Mouse (Mus musculus) forebrain, embryonic 10.5 days (tissue): ENCODE data around the gene Ier5. TPM values are rescaled to one million over a fixed set of nuclear protein-coding genes. Genes with fewer than 3 reads are reported as not detected.
A peak's percentile ranks its signal among the peaks of the same experiment; 100 is the strongest.

ENCODE experiments used
- DNase-seq: peaks from one replicate; pipeline ENCODE4 v3.0.0-alpha.2; 2017; ENCODE audit warnings: low spot score; ENCODE audit errors: extremely low spot score
- H3K27ac ChIP-seq: fragments of 300-500 bp; sonication (generic); 2 replicates; pipeline ENCODE4 v1.5.1; 2016; ENCODE audit warnings: mild to moderate bottlenecking
- H3K27me3 ChIP-seq: fragments of 300-500 bp; sonication (generic); 2 replicates; pipeline ENCODE4 v1.6.1; 2016; ENCODE audit warnings: mild to moderate bottlenecking; ENCODE audit not compliant: poor library complexity, severe bottlenecking
- H3K36me3 ChIP-seq: fragments of 300-500 bp; sonication (generic); replicated peaks from 2 replicates; pipeline ENCODE4 v1.6.1; 2016; ENCODE audit warnings: mild to moderate bottlenecking, moderate library complexity
- H3K4me1 ChIP-seq: fragments of 300-500 bp; sonication (generic); 2 replicates; pipeline ENCODE4 v1.6.1; 2016
- H3K4me3 ChIP-seq: fragments of 300-500 bp; sonication (generic); 2 replicates; pipeline ENCODE4 v1.5.1; 2016; ENCODE audit warnings: mild to moderate bottlenecking, moderate library complexity
- H3K9me3 ChIP-seq: fragments of 300-500 bp; sonication (generic); 2 replicates; pipeline ENCODE4 v1.6.1; 2016; ENCODE audit warnings: mild to moderate bottlenecking, moderate library complexity
- WGBS: fragments of 180-500 bp; shearing (Covaris S2); methylation state at CpG from one replicate; pipeline ENCODE4 v1.1.7; 2016; 5-methylcytosine and 5-hydroxymethylcytosine counted together
- polyA plus RNA-seq: library from polyadenylated mRNA; unstranded; fragments of >200 nt; fragmentation: Nextera tagmentation; extraction: Ambion mirVana; gene quantifications from 2 replicates; pipeline ENCODE4 v1.2.1, GENCODE M21; 2016

Ier5 gene
- polyA plus RNA-seq, 1 experiment from 2014 or later, result 4.1 TPM

DNA sequence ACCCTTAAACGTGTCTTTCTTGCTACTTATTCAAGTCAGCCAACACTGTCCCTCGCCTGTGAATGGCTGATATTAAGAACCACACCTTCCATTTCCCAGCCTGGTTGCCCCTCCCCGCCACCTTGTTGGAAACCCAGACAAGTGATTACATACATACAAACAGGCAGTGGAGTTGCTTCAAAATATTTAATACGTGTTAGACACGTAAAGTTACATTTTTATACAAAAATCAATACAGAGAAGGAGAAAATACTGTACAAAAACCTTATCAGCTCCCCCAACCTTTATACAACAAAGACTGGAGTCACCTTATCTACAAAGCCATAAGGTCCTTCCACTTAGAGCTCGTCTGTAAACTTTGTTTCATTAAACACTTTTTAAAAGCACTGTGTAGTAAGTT is 2.1 kb downstream of the Ier5 start:
- H3K27ac ChIP-seq, result peak overlapping the region; percentile 98
- no peak for DNase-seq
- WGBS, result 38% methylated on average over 6 of the region's 6 CpGs
- peaks cover 51% of the 10 kb centered on the region for H3K4me1 ChIP-seq
- no peaks in the 10 kb centered on the region for H3K9me3 ChIP-seq
- H3K36me3 ChIP-seq, result peaks cover 19% of the 10 kb centered on the region
- peaks cover 10% of the 10 kb centered on the region; the same call in 1 of the 2 replicates for H3K27me3 ChIP-seq
- H3K4me3 ChIP-seq, result peak overlapping the region; percentile 79

DNA sequence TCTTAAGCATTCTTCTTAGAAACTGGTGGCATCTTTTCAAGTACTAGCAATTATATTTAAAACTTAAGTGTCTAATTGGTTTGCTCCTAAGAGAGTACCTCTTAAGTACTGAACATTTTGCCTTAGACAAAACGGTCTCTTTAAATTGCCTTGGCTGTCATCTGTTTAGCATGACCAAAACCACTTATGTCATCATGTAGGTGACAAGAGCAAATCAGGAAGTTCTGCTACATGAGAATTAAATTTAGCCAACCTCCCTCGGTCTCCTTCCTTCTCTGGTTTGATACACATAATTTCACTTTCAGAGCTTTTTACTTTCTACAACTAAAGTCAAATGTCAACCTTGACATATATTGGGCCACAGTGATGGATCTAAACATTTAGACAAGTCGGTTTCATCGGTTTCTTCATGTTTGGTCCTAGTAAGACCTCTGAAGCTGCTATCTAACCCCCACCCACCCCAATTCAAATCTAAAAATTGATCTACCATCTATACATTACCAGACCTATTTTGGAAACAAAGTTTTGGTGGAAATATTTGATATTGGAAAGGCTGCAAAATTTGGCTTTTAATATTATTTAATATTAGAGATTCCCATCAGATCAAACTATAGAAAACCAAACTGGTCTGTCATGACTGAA is 2.7 kb downstream of the Ier5 start:
- H3K9me3 ChIP-seq, result no peaks in the 10 kb centered on the region
- 90% methylated on average over 4 of the region's 4 CpGs for WGBS
- H3K4me3 ChIP-seq, result peak overlapping the region; percentile 79
- peaks cover 58% of the 10 kb centered on the region for H3K4me1 ChIP-seq
- no peak for DNase-seq
- H3K27me3 ChIP-seq, result peaks cover 15% of the 10 kb centered on the region; the same call in 1 of the 2 replicates
- no peak overlapping the region for H3K27ac ChIP-seq
- H3K36me3 ChIP-seq, result peaks cover 19% of the 10 kb centered on the region

DNA sequence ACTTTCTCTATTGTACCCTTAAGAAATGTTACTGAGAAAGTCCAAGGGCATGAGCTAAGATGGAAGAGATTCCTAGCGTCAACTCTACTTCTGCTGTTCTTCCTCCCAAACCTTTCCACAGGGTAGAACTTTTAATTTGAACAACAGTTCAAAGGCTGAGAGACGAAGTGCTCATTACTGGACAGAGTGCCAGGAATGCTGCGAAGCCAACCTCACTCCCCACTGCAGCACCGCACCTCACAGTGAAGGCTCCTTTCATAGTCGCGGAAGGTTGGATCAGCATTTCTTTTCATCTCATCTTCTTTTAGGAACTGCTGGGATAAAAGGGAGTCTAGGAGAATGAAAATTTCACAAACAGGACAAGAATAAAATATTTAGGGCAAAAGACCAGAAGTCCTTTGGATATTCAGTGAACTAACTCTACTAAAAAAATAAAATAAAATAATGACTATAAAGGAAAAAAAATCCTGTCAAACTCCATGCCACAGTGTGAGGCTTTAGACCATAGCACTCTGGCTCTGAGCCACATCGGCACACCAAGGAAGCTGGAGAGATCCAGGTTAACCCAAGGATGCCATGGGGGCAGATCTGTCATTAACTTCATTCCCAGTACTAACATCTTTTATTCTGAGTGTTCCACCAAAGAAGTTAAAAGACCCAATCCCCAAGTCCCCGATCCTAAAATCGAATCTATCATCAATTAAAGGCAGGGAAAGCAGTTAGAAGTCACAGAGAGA is 5.3 kb downstream of the Ier5 start:
- no peaks in the 10 kb centered on the region for H3K9me3 ChIP-seq
- peaks cover 19% of the 10 kb centered on the region for H3K36me3 ChIP-seq
- no peak overlapping the region for H3K4me3 ChIP-seq
- no peak for DNase-seq
- no peak overlapping the region for H3K27ac ChIP-seq
- peaks cover 61% of the 10 kb centered on the region for H3K4me1 ChIP-seq
- H3K27me3 ChIP-seq, result peaks cover 19% of the 10 kb centered on the region; the same call in 1 of the 2 replicates
- whole genome bisulfite sequencing, result 50% methylated on average over 9 of the region's 9 CpGs

DNA sequence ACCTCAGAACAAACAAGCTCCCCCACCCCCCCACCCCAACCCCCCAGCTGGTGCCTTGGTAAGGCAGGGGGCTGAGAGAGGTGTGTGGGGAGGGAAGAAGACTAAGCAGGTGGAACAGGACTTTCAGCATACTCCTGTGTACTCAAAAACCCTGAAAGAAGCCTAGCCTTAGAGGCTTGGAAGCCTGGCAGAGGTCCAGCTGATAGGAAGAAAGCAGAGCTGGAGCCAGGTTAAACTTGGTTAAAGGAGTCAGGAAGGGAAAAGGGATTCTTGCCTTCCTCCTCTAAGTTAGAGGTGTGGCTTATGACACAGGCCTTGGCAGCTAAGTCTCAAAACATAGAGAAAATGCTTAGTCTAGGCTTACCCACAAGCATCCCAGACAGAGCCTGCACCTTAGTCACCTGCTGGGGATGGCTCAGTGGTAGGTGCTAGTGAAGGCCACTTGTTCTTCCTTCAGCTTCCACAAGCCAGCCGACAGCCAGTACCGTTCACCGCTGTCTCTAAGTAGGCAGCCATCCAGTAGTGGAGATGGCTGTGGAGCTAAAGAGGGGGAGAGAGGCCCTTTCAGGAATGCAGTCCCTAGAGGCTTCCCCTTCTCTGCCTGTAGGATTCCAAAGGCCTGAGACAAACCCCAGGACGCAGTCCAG is 6.2 kb downstream of the Ier5 start:
- DNase-seq, result no peak
- peaks cover 65% of the 10 kb centered on the region for H3K4me1 ChIP-seq
- 42% methylated on average over 4 of the region's 4 CpGs for WGBS
- peaks cover 26% of the 10 kb centered on the region; the same call in 1 of the 2 replicates for H3K27me3 ChIP-seq
- peak overlapping the region; percentile 81 for H3K27ac ChIP-seq
- H3K9me3 ChIP-seq, result no peaks in the 10 kb centered on the region
- no peak overlapping the region for H3K4me3 ChIP-seq
- peaks cover 19% of the 10 kb centered on the region for H3K36me3 ChIP-seq

DNA sequence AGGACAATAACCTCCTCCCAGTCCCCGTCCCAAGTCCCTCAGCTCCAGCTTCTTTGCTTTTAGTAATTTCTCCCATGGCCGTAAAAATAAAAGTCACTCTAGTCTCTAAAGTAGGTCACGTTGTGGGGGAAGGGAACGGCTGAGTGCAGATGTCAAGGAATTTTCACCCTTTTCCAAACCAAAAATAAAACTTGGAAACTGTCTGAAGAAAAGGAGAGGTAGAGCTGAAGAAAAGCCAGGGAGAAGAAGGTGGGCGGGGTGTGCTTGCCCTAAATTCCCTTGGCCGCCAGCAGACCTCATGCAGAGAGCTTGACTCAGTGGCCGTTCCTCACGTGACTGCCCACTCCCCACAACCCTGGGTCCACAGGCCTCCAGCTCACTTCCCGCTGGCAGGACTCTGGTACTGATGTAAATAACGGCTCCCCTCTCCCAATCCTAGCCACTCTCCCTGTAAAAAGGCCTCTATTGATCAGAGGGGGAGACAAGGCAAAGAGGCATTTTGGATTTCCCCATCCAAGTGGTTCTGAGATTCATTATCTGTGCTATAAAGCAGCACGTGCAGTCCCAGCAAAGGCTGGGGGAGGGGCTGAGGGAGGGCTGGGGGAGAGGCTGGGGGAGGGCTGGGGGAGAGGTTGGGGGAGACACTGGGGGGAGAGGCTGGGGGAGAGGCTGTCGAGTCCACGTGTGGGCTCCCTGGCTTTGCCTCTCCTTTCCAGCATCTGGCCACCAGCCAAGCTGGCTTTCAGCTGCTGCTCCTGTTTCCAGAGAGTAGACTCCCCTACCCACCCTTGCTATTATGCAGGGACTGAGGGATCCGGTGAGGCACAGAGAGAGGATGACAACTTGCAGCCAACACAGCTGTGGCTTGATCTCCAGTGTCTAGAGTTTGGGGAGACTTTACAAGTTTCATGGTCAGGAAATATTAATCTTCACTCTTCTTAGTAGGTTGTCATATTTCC is 7.3 kb downstream of the Ier5 start:
- Histone ChIP-seq H3K27ac (peak overlapping the region; percentile 81), H3K4me1 (peaks cover 64% of the 10 kb centered on the region), H3K27me3 (peaks cover 37% of the 10 kb centered on the region), H3K4me3 (no peak overlapping the region; the same call in 1 of the 2 replicates), H3K36me3 (peaks cover 19% of the 10 kb centered on the region), H3K9me3 (no peaks in the 10 kb centered on the region)
- no peak for DNase-seq
- 31% methylated on average over 14 of the region's 14 CpGs for WGBS

DNA sequence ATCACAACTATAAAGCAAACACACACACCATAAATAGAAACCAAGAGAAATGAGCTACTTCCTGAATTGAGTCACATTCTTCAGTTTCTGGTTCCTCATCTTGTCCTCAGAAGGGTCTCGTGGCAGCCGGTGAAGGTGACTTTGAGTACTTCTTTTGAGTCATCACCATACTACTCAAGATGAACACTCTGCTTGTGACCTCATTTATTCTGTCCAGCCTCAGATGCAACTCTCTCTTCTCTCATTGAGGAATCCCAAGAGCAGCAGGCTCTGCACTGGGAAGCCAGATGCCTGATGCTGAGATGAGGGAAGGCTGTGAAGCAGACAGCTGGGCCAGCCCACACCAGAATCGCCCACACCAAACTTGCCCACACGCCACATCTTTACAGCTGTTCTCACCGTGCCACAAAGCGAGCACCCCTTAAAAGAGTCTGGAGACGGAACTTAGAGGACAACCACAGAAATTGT is 8.0 kb downstream of the Ier5 start:
- DNase-seq, result no peak
- Histone ChIP-seq H3K27ac (peak overlapping the region; percentile 81), H3K9me3 (no peaks in the 10 kb centered on the region), H3K4me1 (peaks cover 64% of the 10 kb centered on the region), H3K27me3 (peaks cover 43% of the 10 kb centered on the region), H3K36me3 (peaks cover 15% of the 10 kb centered on the region), H3K4me3 (no peak overlapping the region)
- WGBS, result 85% methylated on average over 7 of the region's 7 CpGs

DNA sequence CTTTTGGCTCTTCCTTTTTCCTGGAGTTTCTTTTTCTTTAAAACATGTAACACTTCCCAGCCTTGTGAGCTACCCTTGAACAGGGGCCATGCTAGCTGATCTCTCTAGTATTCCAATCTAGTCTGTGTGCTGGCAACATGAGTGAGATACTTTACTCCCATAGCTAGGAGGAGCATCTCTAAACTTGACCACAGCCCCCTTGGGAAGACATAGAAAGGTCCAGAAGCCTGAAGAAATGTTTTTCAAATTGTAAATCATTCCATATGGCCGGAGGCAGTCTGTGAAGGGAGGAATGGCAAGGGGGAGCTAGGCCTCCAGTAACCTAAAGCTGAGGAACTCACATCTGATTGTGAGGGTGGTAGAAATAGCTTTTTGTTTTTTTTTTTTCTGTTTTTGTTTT is 8.7 kb downstream of the Ier5 start:
- peaks cover 64% of the 10 kb centered on the region for H3K4me1 ChIP-seq

DNA sequence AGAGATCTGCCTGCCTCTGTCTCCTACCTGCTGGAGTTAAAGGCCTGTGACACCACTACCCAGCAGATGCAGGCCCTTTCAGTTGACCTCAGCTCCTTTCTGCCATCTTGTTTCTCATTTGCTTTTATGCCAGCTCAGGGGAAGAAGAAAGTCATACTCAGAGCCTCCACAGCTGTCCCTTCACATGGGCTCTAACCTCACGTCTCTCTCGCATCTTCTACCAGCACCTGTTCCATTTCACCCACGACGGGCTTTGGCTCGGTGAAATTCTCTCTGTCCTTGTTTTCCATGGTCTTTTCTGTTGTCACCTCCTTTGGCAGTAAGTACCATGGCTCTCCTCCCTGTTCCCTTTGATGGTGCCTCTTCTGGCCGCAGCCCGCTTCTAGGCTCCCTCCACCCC is 9.1 kb downstream of the Ier5 start:
- H3K9me3 ChIP-seq, result no peaks in the 10 kb centered on the region
- peaks cover 5% of the 10 kb centered on the region for H3K36me3 ChIP-seq
- no peak for DNase-seq
- H3K27me3 ChIP-seq, result peaks cover 53% of the 10 kb centered on the region
- peaks cover 67% of the 10 kb centered on the region for H3K4me1 ChIP-seq
- no peak overlapping the region for H3K4me3 ChIP-seq
- no peak overlapping the region for H3K27ac ChIP-seq
- WGBS, result 93% methylated on average over 7 of the region's 7 CpGs

More for the DNA sequence above, 8.7 kb downstream of the Ier5 start:
- WGBS, result 85% methylated on average over 1 of the region's 1 CpGs
- DNase-seq, result no peak
- Histone ChIP-seq H3K27ac (no peak overlapping the region), H3K27me3 (peaks cover 48% of the 10 kb centered on the region), H3K9me3 (no peaks in the 10 kb centered on the region), H3K36me3 (peaks cover 10% of the 10 kb centered on the region), H3K4me3 (no peak overlapping the region)

DNA sequence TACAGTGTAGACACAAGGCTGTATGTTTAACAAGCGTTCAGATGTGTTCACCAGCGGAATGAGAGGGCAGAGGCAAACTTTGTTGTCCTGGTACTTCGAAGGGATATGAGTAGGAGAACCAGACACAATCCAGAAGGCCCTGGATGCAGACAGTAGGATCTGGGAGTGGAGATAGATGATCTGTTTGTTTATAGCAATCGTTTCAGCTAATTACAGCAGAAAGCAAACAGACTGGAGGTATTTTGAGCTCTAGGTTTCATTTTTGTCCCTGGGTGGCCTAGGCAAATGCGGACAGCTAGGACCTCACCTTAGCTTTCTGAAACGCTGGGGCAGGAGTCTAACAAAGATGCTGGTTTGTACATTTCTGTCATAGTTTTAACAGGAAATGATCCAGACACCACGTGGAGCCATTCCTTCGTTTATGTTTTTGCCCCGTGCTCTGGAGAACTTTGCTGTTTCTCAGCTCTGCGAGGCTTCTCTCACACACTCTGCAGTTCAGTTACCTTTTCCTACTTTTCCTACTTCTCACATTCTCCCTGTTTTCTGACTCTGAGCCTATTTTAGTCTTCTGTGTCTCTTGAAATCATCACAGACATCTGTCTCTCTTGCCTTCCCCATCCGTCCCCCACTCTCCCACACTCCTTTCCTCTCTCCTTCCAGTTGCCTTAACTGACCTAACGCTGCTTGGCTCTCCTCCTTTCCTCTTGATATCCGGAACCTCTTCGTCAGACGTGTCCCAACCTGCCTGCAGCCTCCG is 10.4 kb downstream of the Ier5 start:
- H3K27ac ChIP-seq, result peak overlapping the region; percentile 25; the same call in 1 of the 2 replicates
- no peak for DNase-seq
- no peaks in the 10 kb centered on the region for H3K9me3 ChIP-seq
- peaks cover 74% of the 10 kb centered on the region for H3K4me1 ChIP-seq
- H3K36me3 ChIP-seq, result no peaks in the 10 kb centered on the region
- peaks cover 60% of the 10 kb centered on the region for H3K27me3 ChIP-seq
- 82% methylated on average over 16 of the region's 16 CpGs for WGBS
- no peak overlapping the region for H3K4me3 ChIP-seq

DNA sequence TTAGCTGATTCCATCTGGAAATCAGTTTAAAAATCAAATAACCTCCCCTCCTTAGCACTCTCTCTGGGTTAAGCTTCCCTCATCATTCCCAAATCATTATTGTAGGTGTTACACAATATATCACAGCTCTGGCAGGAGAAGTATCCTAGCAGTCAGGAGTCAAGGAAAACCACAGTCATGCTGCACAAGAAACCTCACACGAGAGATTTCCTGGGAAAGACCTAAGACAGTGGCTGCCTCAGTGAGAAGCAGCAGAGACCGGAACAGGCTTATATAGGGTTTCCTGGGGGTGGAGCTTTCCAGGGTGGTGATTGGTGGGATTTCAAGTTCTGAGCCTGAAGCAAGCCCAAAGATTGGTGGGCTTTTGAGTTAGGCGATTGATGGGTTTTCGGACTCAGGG is 11.4 kb downstream of the Ier5 start:
- Histone ChIP-seq H3K27ac (no peak overlapping the region), H3K9me3 (no peaks in the 10 kb centered on the region), H3K4me1 (peaks cover 74% of the 10 kb centered on the region), H3K36me3 (no peaks in the 10 kb centered on the region), H3K4me3 (no peak overlapping the region), H3K27me3 (peaks cover 57% of the 10 kb centered on the region)
- WGBS, result 97% methylated on average over 4 of the region's 4 CpGs
- DNase-seq, result no peak

DNA sequence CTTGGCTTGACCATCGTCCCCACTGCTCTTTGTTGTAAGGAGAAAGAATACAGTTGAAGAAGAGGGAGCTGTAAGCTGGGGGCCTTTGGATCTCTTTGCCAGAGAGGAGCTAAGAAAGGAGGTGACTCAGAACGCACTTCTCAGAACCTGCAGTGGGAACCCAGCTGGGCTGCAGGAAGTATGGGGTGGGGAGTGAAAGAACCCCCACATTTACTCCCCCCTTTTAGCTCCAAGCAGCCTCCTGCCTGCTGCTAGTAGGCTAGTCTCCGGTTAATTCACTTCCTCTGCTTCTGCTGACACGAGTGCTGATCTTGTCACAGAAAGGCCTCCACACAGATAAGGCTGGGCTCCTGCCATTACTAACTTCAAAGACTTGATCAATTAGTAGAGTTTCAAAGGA is 12.5 kb downstream of the Ier5 start:
- peak overlapping the region; percentile 27 for H3K4me3 ChIP-seq
- peaks cover 46% of the 10 kb centered on the region for H3K27me3 ChIP-seq
- no peaks in the 10 kb centered on the region for H3K36me3 ChIP-seq
- no peak for DNase-seq
- peaks cover 74% of the 10 kb centered on the region for H3K4me1 ChIP-seq
- no peaks in the 10 kb centered on the region for H3K9me3 ChIP-seq
- peak overlapping the region; percentile 92 for H3K27ac ChIP-seq
- WGBS, result 8% methylated on average over 4 of the region's 4 CpGs
